Mouse (Mus musculus) heart, embryonic 12.5 days (tissue): ENCODE measurements around the gene Hist2h2be. TPM values are rescaled to one million over a fixed set of nuclear protein-coding genes. Genes with fewer than 3 reads are reported as not detected.
"Not testable (repeated sequence)": the region's sequence is repeated elsewhere in the genome, so short reads cannot be mapped to it uniquely, and the experiment has no call there.

Experiments used
- ATAC-seq: fragments of 200-750 bp; cut with Nextera tagmentation; 2 replicates; pipeline ENCODE4 v1.8.0; 2017; ENCODE audit warnings: moderate TSS enrichment, moderate library complexity; ENCODE audit not compliant: insufficient number of reproducible peaks, low FRiP score
- H3K27ac ChIP-seq: fragments of 300-500 bp; sonication (generic); 2 replicates; pipeline ENCODE4 v1.5.1; 2016; ENCODE audit warnings: mild to moderate bottlenecking, moderate library complexity; ENCODE audit not compliant: poor library complexity, severe bottlenecking
- H3K27me3 ChIP-seq: fragments of 300-500 bp; sonication (generic); replicated peaks from 2 replicates; pipeline ENCODE4 v1.6.1; 2016; ENCODE audit warnings: mild to moderate bottlenecking, moderate library complexity
- H3K36me3 ChIP-seq: fragments of 300-500 bp; sonication (generic); 2 replicates; pipeline ENCODE4 v1.6.1; 2016; ENCODE audit warnings: mild to moderate bottlenecking, moderate library complexity
- H3K4me1 ChIP-seq: fragments of 300-500 bp; sonication (generic); replicated peaks from 2 replicates; pipeline ENCODE4 v1.6.1; 2016; ENCODE audit warnings: mild to moderate bottlenecking
- H3K4me2 ChIP-seq: fragments of 300-500 bp; sonication (generic); 2 replicates; pipeline ENCODE4 v1.6.1; 2016; ENCODE audit warnings: mild to moderate bottlenecking, moderate library complexity
- H3K4me3 ChIP-seq: fragments of 300-500 bp; sonication (generic); 2 replicates; pipeline ENCODE4 v1.5.1; 2016; ENCODE audit warnings: mild to moderate bottlenecking
- H3K9ac ChIP-seq: fragments of 300-500 bp; sonication (generic); 2 replicates; pipeline ENCODE4 v1.6.1; 2016; ENCODE audit warnings: mild to moderate bottlenecking, moderate library complexity
- H3K9me3 ChIP-seq: fragments of 300-500 bp; sonication (generic); replicated peaks from 2 replicates; pipeline ENCODE4 v1.6.1; 2016; ENCODE audit warnings: mild to moderate bottlenecking, moderate library complexity
- WGBS: fragments of 180-500 bp; shearing (Covaris S2); methylation state at CpG from one replicate; pipeline ENCODE4 v1.1.7; 2016; 5-methylcytosine and 5-hydroxymethylcytosine counted together
- polyA plus RNA-seq: library from polyadenylated mRNA; unstranded; fragments of >200 nt; fragmentation: Nextera tagmentation; extraction: Ambion mirVana; gene quantifications from 2 replicates; pipeline ENCODE4 v1.2.1, GENCODE M21; 2016

The Hist2h2be gene
- polyA plus RNA-seq, 1 experiment from 2014 or later, result 5.7 TPM

GRCm38 (mm10) chr3:96181510-96182381, 39.2 kb upstream of the Hist2h2be start:
- H3K27me3 ChIP-seq, result no peaks in the 10 kb centered on the region
- H3K36me3 ChIP-seq, result peaks cover 32% of the 10 kb centered on the region
- WGBS, result 25% methylated on average over 12 of the region's 12 CpGs
- H3K27ac ChIP-seq, result peak overlapping the region; percentile 97
- peak overlapping the region; percentile 79 for H3K9ac ChIP-seq
- H3K4me1 ChIP-seq, result peaks cover 41% of the 10 kb centered on the region
- no peak for ATAC-seq
- no peaks in the 10 kb centered on the region for H3K9me3 ChIP-seq
- H3K4me2 ChIP-seq, result peak overlapping the region; percentile 82
- peak overlapping the region; percentile 78 for H3K4me3 ChIP-seq

- no peaks in the 10 kb centered on the region for H3K9me3 ChIP-seq
- H3K4me1 ChIP-seq, result peaks cover 41% of the 10 kb centered on the region
- no peaks in the 10 kb centered on the region for H3K27me3 ChIP-seq
- 0 out of 2 replicates have a peak, but pooled peaks have one; percentile 34 for ATAC-seq
- WGBS, result 16% methylated on average over 4 of the region's 4 CpGs
- peak overlapping the region; percentile 82 for H3K4me2 ChIP-seq
- peak overlapping the region; percentile 79 for H3K9ac ChIP-seq
- peaks cover 36% of the 10 kb centered on the region for H3K36me3 ChIP-seq
- peak overlapping the region; percentile 78 for H3K4me3 ChIP-seq
- peak overlapping the region; percentile 97 for H3K27ac ChIP-seq
These were observed 38.5 kb upstream of the Hist2h2be start for GRCm38 (mm10) chr3:96182382-96182776.

GRCm38 (mm10) chr3:96192977-96193376, 27.9 kb upstream of the Hist2h2be start:
- no peaks in the 10 kb centered on the region for H3K27me3 ChIP-seq
- peaks cover 75% of the 10 kb centered on the region for H3K36me3 ChIP-seq
- H3K27ac ChIP-seq, result no peak overlapping the region
- H3K4me2 ChIP-seq, result no peak overlapping the region
- H3K4me1 ChIP-seq, result peaks cover 12% of the 10 kb centered on the region; the same call in 1 of the 2 replicates
- H3K9me3 ChIP-seq, result no peaks in the 10 kb centered on the region; the same call in 1 of the 2 replicates
- no peak for ATAC-seq
- H3K4me3 ChIP-seq, result no peak overlapping the region
- WGBS, result 55% methylated on average over 12 of the region's 12 CpGs
- H3K9ac ChIP-seq, result no peak overlapping the region

GRCm38 (mm10) chr3:96194966-96195365, 26.0 kb upstream of the Hist2h2be start:
- Histone ChIP-seq H3K9ac (no peak overlapping the region), H3K27ac (no peak overlapping the region), H3K36me3 (peaks cover 56% of the 10 kb centered on the region), H3K4me3 (no peak overlapping the region), H3K4me2 (no peak overlapping the region), H3K27me3 (no peaks in the 10 kb centered on the region; the same call in 1 of the 2 replicates), H3K4me1 (peaks cover 17% of the 10 kb centered on the region; the same call in 1 of the 2 replicates), H3K9me3 (no peaks in the 10 kb centered on the region; the same call in 1 of the 2 replicates)
- WGBS, result 89% methylated on average over 10 of the region's 10 CpGs
- ATAC-seq, result no peak

GRCm38 (mm10) chr3:96195616-96196313, 25.2 kb upstream of the Hist2h2be start:
- 88% methylated on average over 11 of the region's 11 CpGs for WGBS
- H3K27ac ChIP-seq, result no peak overlapping the region
- no peak overlapping the region for H3K9ac ChIP-seq
- ATAC-seq, result no peak
- H3K4me3 ChIP-seq, result no peak overlapping the region
- H3K4me2 ChIP-seq, result no peak overlapping the region
- no peaks in the 10 kb centered on the region; the same call in 1 of the 2 replicates for H3K9me3 ChIP-seq
- no peaks in the 10 kb centered on the region; the same call in 1 of the 2 replicates for H3K27me3 ChIP-seq
- H3K4me1 ChIP-seq, result peaks cover 17% of the 10 kb centered on the region; the same call in 1 of the 2 replicates
- H3K36me3 ChIP-seq, result peaks cover 48% of the 10 kb centered on the region

- H3K27ac ChIP-seq, result peak overlapping the region; percentile 89
- WGBS, result 21% methylated on average over 27 of the region's 27 CpGs
- H3K4me3 ChIP-seq, result peak overlapping the region; percentile 79
- peaks cover 17% of the 10 kb centered on the region; the same call in 1 of the 2 replicates for H3K4me1 ChIP-seq
- no peaks in the 10 kb centered on the region; the same call in 1 of the 2 replicates for H3K27me3 ChIP-seq
- peak overlapping the region; percentile 99 for H3K4me2 ChIP-seq
- H3K36me3 ChIP-seq, result peaks cover 41% of the 10 kb centered on the region
- no peak for ATAC-seq
- peak overlapping the region; percentile 88 for H3K9ac ChIP-seq
- H3K9me3 ChIP-seq, result no peaks in the 10 kb centered on the region; the same call in 1 of the 2 replicates
These were observed 24.3 kb upstream of the Hist2h2be start for GRCm38 (mm10) chr3:96196437-96197128.

- Histone ChIP-seq H3K9me3 (no peaks in the 10 kb centered on the region; the same call in 1 of the 2 replicates), H3K4me2 (peak overlapping the region; percentile 99), H3K27ac (peak overlapping the region; percentile 89), H3K36me3 (peaks cover 35% of the 10 kb centered on the region), H3K27me3 (no peaks in the 10 kb centered on the region; the same call in 1 of the 2 replicates), H3K9ac (peak overlapping the region; percentile 88), H3K4me1 (peaks cover 17% of the 10 kb centered on the region; the same call in 1 of the 2 replicates), H3K4me3 (peak overlapping the region; percentile 79)
- under 1% methylated on average over 50 of the region's 50 CpGs for WGBS
- ATAC-seq, result peak; percentile 91
These were observed 23.7 kb upstream of the Hist2h2be start for GRCm38 (mm10) chr3:96197129-96197749.

GRCm38 (mm10) chr3:96198181-96198580, 22.7 kb upstream of the Hist2h2be start:
- Histone ChIP-seq H3K9me3 (no peaks in the 10 kb centered on the region; the same call in 1 of the 2 replicates), H3K4me3 (peak overlapping the region; percentile 79), H3K4me2 (peak overlapping the region; percentile 99), H3K27me3 (no peaks in the 10 kb centered on the region; the same call in 1 of the 2 replicates), H3K27ac (no peak overlapping the region; the same call in 1 of the 2 replicates), H3K9ac (peak overlapping the region; percentile 56), H3K36me3 (peaks cover 26% of the 10 kb centered on the region), H3K4me1 (peaks cover 17% of the 10 kb centered on the region; the same call in 1 of the 2 replicates)
- ATAC-seq, result 0 out of 2 replicates have a peak, but pooled peaks have one; percentile 30
- WGBS, result 4% methylated on average over 6 of the region's 6 CpGs

GRCm38 (mm10) chr3:96198601-96199251, 22.2 kb upstream of the Hist2h2be start:
- Histone ChIP-seq H3K4me2 (peak overlapping the region; percentile 99; the same call in 1 of the 2 replicates), H3K4me1 (peaks cover 17% of the 10 kb centered on the region; the same call in 1 of the 2 replicates), H3K36me3 (peaks cover 21% of the 10 kb centered on the region)
- ATAC-seq, H3K27me3 ChIP-seq, H3K4me3 ChIP-seq, H3K9me3 ChIP-seq, H3K27ac ChIP-seq, H3K9ac ChIP-seq: not testable (repeated sequence)
- WGBS, result 22% methylated on average over 8 of the region's 8 CpGs
